Mouse (Mus musculus): ENCODE measurements at regions not wholly inside any gene's neighbourhood (a gene's known extent, or its start where the extent isn't known, plus 50 kb on each side); places are given as distances from the start of the nearest gene placed in this dataset.

- TF ChIP-seq CTCF (IDR thresholded peaks at IDR 0.05; ENCODE audit: control insufficient read depth, insufficient read depth, insufficient read length) (no peak), MAX (IDR thresholded peaks at IDR 0.05) (no peak)
Observed at GRCm38 (mm10) chr8:126661511-126662142, 67.8 kb upstream of the Irf2bp2 start.
